Mouse (Mus musculus): ENCODE data around the gene Vipr1. TPM values are rescaled to one million over a fixed set of nuclear protein-coding genes. Genes with fewer than 3 reads are reported as not detected.
A peak's percentile ranks its signal among the peaks of the same experiment; 100 is the strongest.

Vipr1 gene
- polyA plus RNA-seq, 1 experiment from 2014 or later, result 6.8 TPM

DNA sequence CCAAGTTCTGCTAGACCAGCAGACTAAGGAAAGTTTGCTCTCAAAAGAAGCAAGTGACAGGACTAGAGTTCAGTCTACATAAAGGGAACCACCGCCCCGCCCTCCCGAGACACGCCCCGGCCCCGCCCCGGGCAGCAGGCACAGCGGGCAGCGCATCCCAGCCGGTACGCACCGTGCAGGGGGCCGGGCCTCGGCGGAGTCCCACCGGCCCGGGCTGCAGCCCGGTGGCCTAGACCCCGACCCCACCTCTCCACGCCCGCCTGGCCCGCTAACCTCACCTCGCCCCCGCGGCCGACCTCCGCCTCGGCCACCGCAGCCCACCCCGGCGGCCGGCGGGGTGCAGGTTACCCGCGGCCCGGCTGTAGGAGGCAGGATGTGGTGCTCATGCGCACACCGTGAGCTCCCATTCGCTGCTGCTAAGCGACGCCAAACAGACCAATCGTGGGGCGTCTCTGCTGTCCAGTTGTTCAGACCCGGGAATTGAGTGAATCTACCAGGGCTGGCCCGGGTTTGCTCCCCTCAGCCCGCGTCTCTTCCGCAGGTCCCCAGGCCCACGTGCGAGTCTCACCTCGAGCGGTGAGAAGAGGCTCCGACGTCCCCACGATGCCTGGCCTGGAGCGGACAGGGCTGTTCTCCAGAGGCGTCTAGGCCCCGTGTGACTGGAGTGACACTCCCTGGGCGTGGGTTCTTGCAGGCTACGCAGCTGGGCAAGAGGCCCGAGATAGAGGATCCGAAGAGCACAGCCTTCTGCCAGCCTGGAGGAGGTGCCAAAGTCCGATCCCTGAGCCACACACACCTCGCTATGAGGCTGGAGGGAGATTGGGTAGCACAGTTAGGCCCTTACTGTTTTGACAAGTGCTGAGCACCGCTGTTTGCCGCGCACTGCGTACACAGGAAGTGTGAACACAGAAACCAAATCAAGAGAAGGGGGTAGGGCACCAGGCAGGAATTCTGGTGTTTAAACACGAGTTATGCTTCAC lies 62.4 kb downstream of the Vipr1 start, which contains the start of gene Sec22c:
Gene Sec22c (minus strand): TSS at position 845 of the 980 bp plus-strand sequence.
- ATAC-seq, result peak; percentile 98
- Histone ChIP-seq H3K4me2 (ENCODE audit: low read depth, low read length) (peak within 1 kb of the TSS; percentile 92), H3K36me3 (ENCODE audit: control insufficient read depth, insufficient read depth, low read length) (no peaks in the 10 kb centered on the region), H3K4me3 (ENCODE audit: low read length) (peak within 1 kb of the TSS; percentile 89), H3K9me3 (ENCODE audit: control insufficient read depth, low read length) (no peaks in the 10 kb centered on the region), H3K4me1 (ENCODE audit: control insufficient read depth, insufficient read depth, low read length) (peaks cover 18% of the 10 kb centered on the region), H3K27ac (ENCODE audit: low read length) (peak within 1 kb of the TSS; percentile 96), H3K9ac (ENCODE audit: low read depth, low read length) (peak within 1 kb of the TSS; percentile 81), H3K27me3 (replicated peaks; ENCODE audit: control insufficient read depth, insufficient read depth, low read length) (no peaks in the 10 kb centered on the region)
- WGBS, result under 1% methylated on average over 65 of the region's 69 CpGs

DNA sequence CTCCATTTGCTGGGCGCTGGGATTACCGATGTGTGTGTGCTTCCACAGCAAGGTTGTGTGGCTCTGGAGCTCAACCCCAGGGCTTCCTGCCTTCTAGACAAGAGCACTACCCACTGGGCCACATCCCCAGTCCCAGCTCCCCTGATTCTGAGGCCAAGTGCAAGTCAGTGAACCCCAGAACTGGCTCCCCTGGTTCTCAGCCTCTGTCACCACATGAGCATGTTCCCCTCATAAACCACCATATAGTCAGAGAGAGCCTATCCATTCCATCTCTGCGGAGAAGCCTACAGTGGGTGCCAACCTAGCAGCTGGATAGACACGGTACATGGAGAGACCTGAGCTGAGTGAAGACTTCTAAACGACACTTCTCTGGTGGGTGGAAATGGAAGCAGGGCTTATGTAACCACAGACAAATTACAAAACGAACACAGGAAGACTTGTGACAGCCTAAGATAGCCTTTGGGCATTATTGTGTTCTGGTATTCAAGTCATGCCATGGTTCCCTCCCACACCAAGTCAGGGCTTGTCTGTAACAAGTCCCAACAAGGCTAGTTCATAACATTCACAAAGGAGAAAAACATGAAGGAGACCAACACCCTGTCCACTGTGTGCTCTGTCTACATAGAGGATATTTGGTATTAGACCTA lies 63.6 kb downstream of the Vipr1 start:
- Histone ChIP-seq H3K4me1 (ENCODE audit: control insufficient read depth, insufficient read depth, low read length) (peaks cover 18% of the 10 kb centered on the region), H3K4me3 (ENCODE audit: low read length) (no peak overlapping the region), H3K27me3 (replicated peaks; ENCODE audit: control insufficient read depth, insufficient read depth, low read length) (no peaks in the 10 kb centered on the region), H3K9me3 (ENCODE audit: control insufficient read depth, low read length) (no peaks in the 10 kb centered on the region), H3K36me3 (ENCODE audit: control insufficient read depth, insufficient read depth, low read length) (no peaks in the 10 kb centered on the region), H3K4me2 (ENCODE audit: low read depth, low read length) (no peak overlapping the region), H3K9ac (ENCODE audit: low read depth, low read length) (no peak overlapping the region), H3K27ac (ENCODE audit: low read length) (peak overlapping the region; percentile 96; the same call in 1 of the 2 replicates)
- WGBS, result 81% methylated on average over 6 of the region's 6 CpGs
- ATAC-seq, result no peak

DNA sequence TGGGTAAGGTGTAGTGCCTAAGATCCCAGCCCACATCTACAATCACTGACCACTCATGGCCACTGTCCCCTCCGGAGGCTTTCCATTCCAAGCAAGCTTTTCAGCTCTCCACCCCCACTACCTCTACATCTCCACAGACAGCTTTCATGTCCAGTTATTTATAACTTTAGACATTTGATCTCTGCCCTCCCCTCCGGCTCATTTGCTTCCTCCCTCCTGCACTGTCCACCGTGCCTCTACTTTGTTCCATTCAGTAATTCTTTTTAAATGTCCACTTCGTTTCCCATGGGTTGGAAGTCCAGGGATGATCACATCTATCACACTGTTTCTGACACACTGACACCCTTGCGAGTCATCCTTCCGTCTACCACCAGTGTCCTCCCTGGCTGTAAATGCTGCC lies 65.3 kb downstream of the Vipr1 start:
- 58% methylated on average over 6 of the region's 6 CpGs for WGBS
- Histone ChIP-seq H3K4me3 (ENCODE audit: low read length) (no peak overlapping the region), H3K9me3 (ENCODE audit: control insufficient read depth, low read length) (no peaks in the 10 kb centered on the region), H3K27me3 (replicated peaks; ENCODE audit: control insufficient read depth, insufficient read depth, low read length) (no peaks in the 10 kb centered on the region), H3K27ac (ENCODE audit: low read length) (no peak overlapping the region), H3K9ac (ENCODE audit: low read depth, low read length) (no peak overlapping the region), H3K4me2 (ENCODE audit: low read depth, low read length) (no peak overlapping the region), H3K36me3 (ENCODE audit: control insufficient read depth, insufficient read depth, low read length) (no peaks in the 10 kb centered on the region), H3K4me1 (ENCODE audit: control insufficient read depth, insufficient read depth, low read length) (peaks cover 21% of the 10 kb centered on the region)
- no peak for ATAC-seq

DNA sequence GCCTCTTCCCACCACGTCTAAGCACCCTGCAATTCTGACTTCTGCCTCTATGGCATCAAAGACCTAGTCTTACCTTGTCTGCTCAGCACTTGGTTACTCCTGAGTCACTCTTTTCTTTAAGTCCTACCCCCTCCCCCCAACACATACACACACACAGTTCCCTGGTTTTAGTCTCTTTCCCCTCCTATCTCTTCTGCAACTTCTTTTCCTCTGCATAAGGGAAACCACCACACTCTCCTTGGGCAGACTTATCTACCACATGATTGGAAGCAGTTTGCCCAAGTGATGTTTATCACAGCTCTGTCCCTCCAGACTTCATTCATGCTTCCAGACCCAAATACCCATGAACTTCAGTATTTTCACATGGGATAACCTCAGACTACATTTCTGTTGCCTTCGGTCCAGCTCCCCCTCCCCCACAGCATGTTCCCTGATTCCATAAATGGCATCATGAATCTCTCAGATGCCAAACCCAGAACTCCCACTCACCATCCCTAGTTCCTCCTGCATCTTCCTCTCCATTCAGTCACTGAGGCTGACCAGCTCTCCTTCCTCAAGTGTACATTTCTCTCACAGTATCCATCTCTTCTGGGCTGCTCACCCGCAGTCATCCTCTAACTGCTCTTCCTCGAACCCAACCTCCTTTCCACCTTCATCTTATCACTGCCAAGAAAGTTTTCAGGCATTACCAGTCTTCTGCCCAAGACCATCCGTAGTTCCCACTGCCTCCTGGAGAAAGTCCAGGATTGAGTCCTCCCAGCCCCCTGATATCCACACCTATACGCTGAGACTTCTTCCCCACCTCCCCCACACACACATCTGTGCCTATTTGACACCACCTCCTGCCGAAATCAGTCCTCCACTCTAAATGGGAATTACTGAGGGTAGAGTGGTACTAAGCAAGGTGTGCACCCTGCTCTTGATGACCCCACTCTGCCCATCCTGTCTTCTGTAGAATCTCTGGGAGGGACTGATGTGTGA lies 66.3 kb downstream of the Vipr1 start:
- H3K27ac ChIP-seq (ENCODE audit: low read length), result no peak overlapping the region
- no peak overlapping the region for H3K4me2 ChIP-seq (ENCODE audit: low read depth, low read length)
- 69% methylated on average over 7 of the region's 7 CpGs for WGBS
- H3K9me3 ChIP-seq (ENCODE audit: control insufficient read depth, low read length), result no peaks in the 10 kb centered on the region
- no peaks in the 10 kb centered on the region for H3K27me3 ChIP-seq (replicated peaks; ENCODE audit: control insufficient read depth, insufficient read depth, low read length)
- H3K4me1 ChIP-seq (ENCODE audit: control insufficient read depth, insufficient read depth, low read length), result peaks cover 21% of the 10 kb centered on the region
- no peak overlapping the region for H3K9ac ChIP-seq (ENCODE audit: low read depth, low read length)
- H3K36me3 ChIP-seq (ENCODE audit: control insufficient read depth, insufficient read depth, low read length), result no peaks in the 10 kb centered on the region
- no peak for ATAC-seq
- no peak overlapping the region for H3K4me3 ChIP-seq (ENCODE audit: low read length)

DNA sequence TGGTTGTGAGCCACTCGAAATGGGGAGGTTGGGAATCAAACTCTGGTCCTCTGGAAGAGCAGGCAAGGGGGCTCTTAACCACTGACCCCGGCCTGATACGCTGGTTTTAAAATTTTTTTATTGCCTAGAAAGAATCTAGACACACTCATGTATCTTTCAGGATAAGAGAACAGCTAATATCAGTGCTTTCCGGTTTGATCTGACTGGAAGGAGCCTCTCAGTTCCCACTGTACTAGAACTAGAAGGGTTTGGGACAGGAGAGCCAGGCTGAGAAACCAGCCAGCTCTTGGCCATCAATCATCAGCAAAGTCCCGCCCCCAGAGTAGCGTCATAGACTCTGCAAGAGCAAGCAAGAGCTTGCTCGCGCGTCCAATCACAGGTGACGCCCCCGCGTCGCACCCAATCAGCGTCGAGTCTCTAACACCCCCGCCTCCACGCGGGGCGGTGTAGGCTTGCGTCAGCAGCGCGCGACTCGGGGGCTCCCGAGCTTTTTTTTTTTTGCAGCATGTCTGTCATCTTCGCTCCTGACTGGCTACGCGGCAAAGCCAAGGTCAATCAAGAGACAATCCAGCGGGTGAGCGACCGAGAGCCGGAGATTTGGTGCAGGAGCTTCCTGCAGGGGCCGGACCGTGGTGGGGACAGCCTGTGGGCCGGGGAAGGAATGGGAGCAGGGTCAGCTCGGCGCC lies 67.5 kb downstream of the Vipr1 start, which contains the start of gene Ss18l2:
Gene Ss18l2 (plus strand): TSS at position 432 of the 686 bp plus-strand sequence.
- Histone ChIP-seq H3K9me3 (ENCODE audit: control insufficient read depth, low read length) (no peaks in the 10 kb centered on the region), H3K27me3 (replicated peaks; ENCODE audit: control insufficient read depth, insufficient read depth, low read length) (no peaks in the 10 kb centered on the region), H3K4me1 (ENCODE audit: control insufficient read depth, insufficient read depth, low read length) (peaks cover 15% of the 10 kb centered on the region), H3K4me3 (ENCODE audit: low read length) (peak within 1 kb of the TSS; percentile 73), H3K4me2 (ENCODE audit: low read depth, low read length) (peak within 1 kb of the TSS; percentile 79), H3K36me3 (ENCODE audit: control insufficient read depth, insufficient read depth, low read length) (no peaks in the 10 kb centered on the region), H3K27ac (ENCODE audit: low read length) (peak within 1 kb of the TSS; percentile 93), H3K9ac (ENCODE audit: low read depth, low read length) (peak within 1 kb of the TSS; percentile 87)
- WGBS, result 5% methylated on average over 37 of the region's 37 CpGs
- peak; percentile 95 for ATAC-seq

DNA sequence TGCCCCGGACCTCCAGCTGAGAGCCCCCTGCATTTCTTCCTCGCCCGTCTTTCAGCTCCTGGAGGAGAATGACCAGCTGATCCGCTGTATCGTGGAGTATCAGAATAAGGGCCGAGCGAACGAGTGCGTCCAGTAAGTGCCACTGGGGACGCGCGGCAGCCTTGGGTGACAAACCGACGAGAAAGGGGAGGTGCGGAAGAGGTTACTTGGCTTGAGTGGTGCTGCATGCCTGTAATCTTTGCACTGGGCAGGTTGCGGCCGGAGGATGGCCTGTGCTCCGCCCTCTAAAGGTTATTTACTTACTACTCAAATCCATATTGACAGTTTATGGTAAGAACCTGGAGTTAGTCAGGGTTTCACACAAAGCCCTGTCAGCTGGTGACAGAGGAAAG lies 68.1 kb downstream of the Vipr1 start:
- ATAC-seq, result peak; percentile 54
- Histone ChIP-seq H3K4me1 (ENCODE audit: control insufficient read depth, insufficient read depth, low read length) (peaks cover 10% of the 10 kb centered on the region), H3K36me3 (ENCODE audit: control insufficient read depth, insufficient read depth, low read length) (no peaks in the 10 kb centered on the region), H3K4me3 (ENCODE audit: low read length) (peak overlapping the region; percentile 73), H3K27me3 (replicated peaks; ENCODE audit: control insufficient read depth, insufficient read depth, low read length) (no peaks in the 10 kb centered on the region), H3K9ac (ENCODE audit: low read depth, low read length) (peak overlapping the region; percentile 87), H3K27ac (ENCODE audit: low read length) (peak overlapping the region; percentile 93), H3K4me2 (ENCODE audit: low read depth, low read length) (peak overlapping the region; percentile 79), H3K9me3 (ENCODE audit: control insufficient read depth, low read length) (no peaks in the 10 kb centered on the region)
- under 1% methylated on average over 18 of the region's 18 CpGs for WGBS

DNA sequence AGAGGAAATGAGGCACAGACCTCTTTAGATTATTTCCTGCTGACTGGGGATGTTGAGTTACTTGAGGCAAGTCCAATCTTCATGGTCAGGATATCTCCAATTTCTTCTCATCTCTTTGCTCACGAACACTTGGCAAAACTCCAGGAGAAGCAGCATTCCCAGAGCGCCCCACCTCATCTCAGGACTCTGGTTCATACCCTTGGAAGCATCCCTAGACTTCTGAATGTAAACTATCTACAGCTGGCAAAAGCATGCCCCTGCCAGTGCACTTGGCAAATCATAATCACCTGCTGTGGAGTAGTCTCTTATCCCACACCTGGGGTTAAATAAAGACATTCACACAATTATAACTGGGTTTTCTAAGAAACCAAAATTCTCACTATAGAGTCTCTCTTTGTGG lies 74.5 kb downstream of the Vipr1 start:
- no peak overlapping the region for H3K4me3 ChIP-seq (ENCODE audit: low read length)
- H3K9me3 ChIP-seq (ENCODE audit: control insufficient read depth, low read length), result no peaks in the 10 kb centered on the region
- no peaks in the 10 kb centered on the region for H3K27me3 ChIP-seq (replicated peaks; ENCODE audit: control insufficient read depth, insufficient read depth, low read length)
- no peaks in the 10 kb centered on the region for H3K36me3 ChIP-seq (ENCODE audit: control insufficient read depth, insufficient read depth, low read length)
- peaks cover 3% of the 10 kb centered on the region; the same call in 1 of the 2 replicates for H3K4me1 ChIP-seq (ENCODE audit: control insufficient read depth, insufficient read depth, low read length)
- H3K27ac ChIP-seq (ENCODE audit: low read length), result no peak overlapping the region
- 87% methylated on average over 2 of the region's 2 CpGs for WGBS
- no peak for ATAC-seq
- H3K9ac ChIP-seq (ENCODE audit: low read depth, low read length), result no peak overlapping the region
- H3K4me2 ChIP-seq (ENCODE audit: low read depth, low read length), result no peak overlapping the region

DNA sequence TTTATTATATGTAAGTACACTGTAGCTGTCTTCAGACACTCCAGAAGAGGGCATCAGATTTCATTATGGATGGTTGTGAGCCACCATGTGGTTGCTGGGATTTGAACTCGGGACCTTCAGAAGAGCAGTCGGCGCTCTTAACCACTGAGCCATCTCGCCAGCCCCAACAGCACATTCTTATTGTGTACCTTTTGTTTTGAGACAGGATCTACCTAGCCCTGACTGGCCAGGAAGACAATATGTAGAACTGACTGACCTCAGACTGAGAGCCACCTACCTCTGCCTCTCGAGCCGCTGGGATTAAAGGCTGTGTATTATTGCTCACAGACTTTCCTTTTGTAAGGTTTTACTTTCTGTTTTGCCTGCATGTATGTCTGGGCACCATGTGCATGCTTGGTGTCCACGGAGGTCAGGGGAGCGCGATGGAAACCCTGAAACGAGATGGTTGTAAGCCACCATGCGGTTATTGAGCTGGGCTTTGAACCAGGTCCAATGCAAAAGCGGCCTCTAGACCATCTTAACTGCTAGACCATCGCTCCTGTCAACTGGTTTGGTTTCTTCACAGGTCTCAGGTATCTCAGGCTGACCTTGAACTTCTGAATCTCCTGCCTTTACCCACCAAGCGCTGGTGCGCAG lies 75.7 kb downstream of the Vipr1 start:
- whole genome bisulfite sequencing, result 64% methylated on average over 15 of the region's 15 CpGs
- H3K4me2 ChIP-seq (ENCODE audit: low read depth, low read length), result peak overlapping the region; percentile 61

More for the DNA sequence above, 75.7 kb downstream of the Vipr1 start:
- peak; percentile 8 for ATAC-seq
- Histone ChIP-seq H3K27me3 (replicated peaks; ENCODE audit: control insufficient read depth, insufficient read depth, low read length) (no peaks in the 10 kb centered on the region), H3K4me1 (ENCODE audit: control insufficient read depth, insufficient read depth, low read length) (peaks cover 3% of the 10 kb centered on the region; the same call in 1 of the 2 replicates), H3K36me3 (ENCODE audit: control insufficient read depth, insufficient read depth, low read length) (no peaks in the 10 kb centered on the region), H3K9ac (ENCODE audit: low read depth, low read length) (peak overlapping the region; percentile 68), H3K9me3 (ENCODE audit: control insufficient read depth, low read length) (no peaks in the 10 kb centered on the region), H3K27ac (ENCODE audit: low read length) (peak overlapping the region; percentile 94), H3K4me3 (ENCODE audit: low read length) (peak overlapping the region; percentile 94)

Data from intestine, embryonic 16.5 days (tissue).